ENCODE assay signal across 10 mouse cellular contexts in the genomic region with DNA sequence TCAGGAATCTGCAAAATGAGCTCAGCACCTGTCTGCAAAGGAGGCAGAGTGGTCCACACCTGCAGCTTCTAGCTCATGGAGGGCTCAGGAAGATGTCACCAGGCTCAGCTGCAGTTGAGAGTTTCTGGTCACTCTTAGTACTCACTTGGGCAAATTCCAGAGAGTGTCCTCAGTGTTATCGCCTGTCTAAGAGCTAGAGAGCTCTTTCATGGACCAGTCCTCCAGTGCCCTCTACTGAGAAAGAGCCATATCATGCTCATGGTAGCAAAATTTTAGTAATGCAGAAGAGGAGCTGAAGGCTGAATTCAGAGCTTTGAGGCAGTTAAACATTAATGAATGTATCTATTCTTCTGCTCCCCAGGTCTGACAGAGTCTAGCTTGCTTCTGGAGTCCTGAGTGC. TPM values are rescaled to one million over a fixed set of nuclear protein-coding genes. Genes with fewer than 3 reads are reported as not detected.
DNase-seq lines count a peak whose midpoint lies in the region; ATAC-seq and TF ChIP-seq lines count a peak whose summit lies in the region.
"Had no signal": no experiment of that assay in that cellular context is flagged by ENCODE, and none has a peak within 500 bp of the region (broad histone marks: within the 10 kb centered on the region; RNA-seq: fewer than 3 reads in every experiment).

No protein-coding gene starts in this region.

- no peak overlapping the region for H3K27ac ChIP-seq in intestine, postnatal 0 days (ENCODE audit: low read depth, low read length)
- no peak overlapping the region for H3K27ac ChIP-seq in intestine, embryonic 16.5 days (ENCODE audit: low read length)
- H3K27ac ChIP-seq in liver, embryonic 14.5 days = no peak overlapping the region
- H3K27ac ChIP-seq in midbrain, embryonic 16.5 days (ENCODE audit: low read length) = no peak overlapping the region
- H3K27ac ChIP-seq: heart, embryonic 13.5 days; limb, embryonic 15.5 days had no signal

- TF ChIP-seq CTCF in intestine, postnatal 0 days (IDR thresholded peaks at IDR 0.05; ENCODE audit: low read depth) = peak; percentile 67
- peak; percentile 34 for TF ChIP-seq CTCF in liver, embryonic 14.5 days (IDR thresholded peaks at IDR 0.05; ENCODE audit: low read depth)

- H3K4me3 ChIP-seq in intestine, postnatal 0 days (ENCODE audit: low read depth, low read length) = no peak overlapping the region
- H3K4me3 ChIP-seq in intestine, embryonic 16.5 days (ENCODE audit: low read length) = no peak overlapping the region
- no peak overlapping the region for H3K4me3 ChIP-seq in liver, embryonic 14.5 days (ENCODE audit: insufficient read depth in 1 of 2, low read depth in 2 of 2, low read length in 2 of 2)
- no peak overlapping the region for H3K4me3 ChIP-seq in midbrain, embryonic 16.5 days (ENCODE audit: low read depth, low read length)
- H3K4me3 ChIP-seq: heart, embryonic 13.5 days; limb, embryonic 15.5 days had no signal

- no peak for TF ChIP-seq EP300 in liver, embryonic 14.5 days (IDR thresholded peaks at IDR 0.05; ENCODE audit: low read depth)

- no peaks in the 10 kb centered on the region for H3K4me1 ChIP-seq in intestine, postnatal 0 days (replicated peaks; ENCODE audit: control insufficient read depth, insufficient read depth, low read length)
- peaks cover 3% of the 10 kb centered on the region; the same call in 1 of the 2 replicates for H3K4me1 ChIP-seq in intestine, embryonic 16.5 days (ENCODE audit: control insufficient read depth, insufficient read depth, low read length)
- H3K4me1 ChIP-seq in liver, embryonic 14.5 days (replicated peaks; ENCODE audit: control insufficient read depth in 2 of 2, insufficient read depth in 2 of 2, low read length in 1 of 2) = no peaks in the 10 kb centered on the region
- H3K4me1 ChIP-seq in midbrain, embryonic 16.5 days (ENCODE audit: control insufficient read depth, insufficient read depth, low read length) = no peaks in the 10 kb centered on the region

- H3K27me3 ChIP-seq in intestine, postnatal 0 days (replicated peaks; ENCODE audit: control insufficient read depth, insufficient read depth, low read length) = no peaks in the 10 kb centered on the region
- no peaks in the 10 kb centered on the region for H3K27me3 ChIP-seq in intestine, embryonic 16.5 days (replicated peaks; ENCODE audit: control insufficient read depth, insufficient read depth, low read length)
- no peaks in the 10 kb centered on the region for H3K27me3 ChIP-seq in liver, embryonic 14.5 days (ENCODE audit: control insufficient read depth, insufficient read depth, low read length)
- H3K27me3 ChIP-seq in midbrain, embryonic 16.5 days (ENCODE audit: control insufficient read depth, insufficient read depth, low read depth, low read length) = no peaks in the 10 kb centered on the region
- H3K27me3 ChIP-seq: heart, embryonic 13.5 days; limb, embryonic 15.5 days had no signal

- DNase-seq in cerebellum, postnatal 10 days = peak; percentile 35 to 47
- DNase-seq in cerebellum, postnatal 4 days (ENCODE audit: low spot score in 2 of 2) = no peak
- DNase-seq in MN1 (ENCODE audit: low spot score) = peak; percentile 56
- DNase-seq in liver, embryonic 14.5 days (ENCODE audit: low read depth in 3 of 3, low spot score in 3 of 3) = peak in 1 of 3 experiments; percentile 9
- no peak for DNase-seq in testis, postnatal 10 days (ENCODE audit: low spot score)

- H3K9me3 ChIP-seq in intestine, postnatal 0 days (ENCODE audit: control insufficient read depth) = no peaks in the 10 kb centered on the region
- no peaks in the 10 kb centered on the region for H3K9me3 ChIP-seq in intestine, embryonic 16.5 days (ENCODE audit: control insufficient read depth, low read length)
- H3K9me3 ChIP-seq in liver, embryonic 14.5 days (ENCODE audit: control insufficient read depth, low read length) = no peaks in the 10 kb centered on the region
- no peaks in the 10 kb centered on the region for H3K9me3 ChIP-seq in midbrain, embryonic 16.5 days (replicated peaks; ENCODE audit: control insufficient read depth, low read length, poor library complexity, severe bottlenecking)
- H3K9me3 ChIP-seq: heart, embryonic 13.5 days; limb, embryonic 15.5 days had no signal

- no peak overlapping the region for H3K9ac ChIP-seq in intestine, postnatal 0 days (ENCODE audit: low read depth, low read length)
- H3K9ac ChIP-seq in intestine, embryonic 16.5 days (ENCODE audit: low read depth, low read length) = no peak overlapping the region
- H3K9ac ChIP-seq in liver, embryonic 14.5 days (replicated peaks) = no peak overlapping the region
- no peak overlapping the region for H3K9ac ChIP-seq in midbrain, embryonic 16.5 days (ENCODE audit: low read depth, low read length)
- H3K9ac ChIP-seq: heart, embryonic 13.5 days; limb, embryonic 15.5 days had no signal

- H3K4me2 ChIP-seq in intestine, postnatal 0 days (replicated peaks; ENCODE audit: low read depth) = no peak overlapping the region
- no peak overlapping the region for H3K4me2 ChIP-seq in intestine, embryonic 16.5 days (ENCODE audit: low read depth, low read length)
- no peak overlapping the region for H3K4me2 ChIP-seq in liver, embryonic 14.5 days (ENCODE audit: low read depth)
- H3K4me2 ChIP-seq in midbrain, embryonic 16.5 days (ENCODE audit: low read length) = no peak overlapping the region
- H3K4me2 ChIP-seq: heart, embryonic 13.5 days; limb, embryonic 15.5 days had no signal

- WGBS in intestine, postnatal 0 days = 15% methylated on average over 1 of the region's 1 CpGs
- 18% methylated on average over 1 of the region's 1 CpGs for WGBS in intestine, embryonic 16.5 days
- 36% methylated on average over 1 of the region's 1 CpGs for WGBS in liver, embryonic 14.5 days (ENCODE audit: insufficient replicate concordance)
- WGBS in midbrain, embryonic 16.5 days = 15% methylated on average over 1 of the region's 1 CpGs

- ATAC-seq in intestine, postnatal 0 days = no peak
- no peak for ATAC-seq in intestine, embryonic 16.5 days
- ATAC-seq in liver, embryonic 14.5 days (ENCODE audit: insufficient read depth) = no peak
- no peak for ATAC-seq in midbrain, embryonic 16.5 days

- no peaks in the 10 kb centered on the region for H3K36me3 ChIP-seq in intestine, postnatal 0 days (ENCODE audit: control insufficient read depth, insufficient read depth)
- no peaks in the 10 kb centered on the region for H3K36me3 ChIP-seq in intestine, embryonic 16.5 days (ENCODE audit: control insufficient read depth, insufficient read depth, low read length)
- no peaks in the 10 kb centered on the region for H3K36me3 ChIP-seq in liver, embryonic 14.5 days (replicated peaks; ENCODE audit: control insufficient read depth, insufficient read depth, low read depth)
- no peaks in the 10 kb centered on the region for H3K36me3 ChIP-seq in midbrain, embryonic 16.5 days (ENCODE audit: control insufficient read depth, insufficient read depth, low read length)
- H3K36me3 ChIP-seq: heart, embryonic 13.5 days had no signal

RNA-seq across cellular contexts. Expression of a gene that starts 43.7 kb away (rescaled TPM):
- polyA plus RNA-seq in intestine, postnatal 0 days (2015; fragmentation: Nextera tagmentation; extraction: Ambion mirVana) = 2.9 and 3.4 TPM in 2 replicates
- 4.2 and 4.3 TPM in 2 replicates for polyA plus RNA-seq in intestine, embryonic 16.5 days (2015; fragmentation: Nextera tagmentation; extraction: Ambion mirVana)
- polyA plus RNA-seq in liver, embryonic 14.5 days (2012; rRNA removed) = 0.36 and 0.48 TPM in 2 replicates
- 0.81 and 1.00 TPM in 2 replicates for polyA plus RNA-seq in liver, embryonic 14.5 days (2014; fragmentation: Nextera tagmentation; extraction: Ambion mirVana)
- polyA plus RNA-seq in midbrain, embryonic 16.5 days (2015; fragmentation: Nextera tagmentation; extraction: Ambion mirVana) = 16.6 and 17.1 TPM in 2 replicates

Comparison
In these comparisons a context has a peak if more than half of its experiments do, and no peak if none do; other contexts are left out.
1. DNase-seq: peak in cerebellum, postnatal 10 days (2 of 2) and MN1 (single experiment); none in cerebellum, postnatal 4 days (0 of 2) and testis, postnatal 10 days (single experiment).